Mouse (Mus musculus): ENCODE data around the gene Trib2. TPM values are rescaled to one million over a fixed set of nuclear protein-coding genes. Genes with fewer than 3 reads are reported as not detected.

Gene Trib2
- total RNA-seq, 2 experiments from 2014 or later = 50.1 to 52.9 TPM

DNA sequence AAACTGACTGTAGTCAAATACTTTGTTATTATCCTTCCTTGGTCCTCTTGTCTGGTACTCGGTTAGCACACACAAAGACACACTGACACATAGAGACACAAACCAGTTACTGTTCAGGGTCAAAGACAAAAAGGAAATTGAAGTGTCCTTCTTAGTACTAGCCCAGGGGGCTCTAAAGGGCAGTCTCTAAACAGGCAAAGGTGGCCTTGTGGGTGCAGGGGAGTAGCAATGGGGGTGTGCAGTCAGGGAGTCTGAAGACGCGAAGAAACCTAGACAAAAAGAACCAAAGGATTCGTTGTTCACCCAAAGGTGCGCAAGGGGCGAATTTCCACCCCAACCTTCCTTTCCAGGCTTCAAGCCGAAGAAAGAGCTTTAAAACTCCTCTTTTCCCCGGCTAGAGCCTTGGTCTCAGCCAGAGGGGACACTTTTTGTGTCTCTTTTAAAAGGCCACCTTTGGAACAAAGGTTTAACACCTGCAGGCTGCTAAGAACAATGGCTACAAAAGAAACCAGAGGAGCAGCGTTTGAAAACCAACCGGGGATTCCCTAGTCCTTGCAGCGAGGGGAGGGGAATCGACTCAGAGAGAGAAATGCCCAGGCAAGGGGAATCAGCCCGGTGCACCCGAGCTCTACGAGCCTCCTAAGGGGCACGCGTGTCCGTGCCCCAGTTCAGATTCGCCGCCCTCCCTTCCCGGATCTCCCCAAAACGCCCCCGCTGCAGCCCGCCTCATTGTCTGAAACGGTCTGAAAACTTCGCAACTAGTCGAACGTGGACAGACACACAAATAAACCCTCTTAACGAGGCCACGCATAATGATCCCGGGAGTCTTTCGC is 2.3 kb downstream of the Trib2 start:
- DNase-seq (ENCODE audit: low spot score in 2 of 2) = peak; percentile 51 to 66

DNA sequence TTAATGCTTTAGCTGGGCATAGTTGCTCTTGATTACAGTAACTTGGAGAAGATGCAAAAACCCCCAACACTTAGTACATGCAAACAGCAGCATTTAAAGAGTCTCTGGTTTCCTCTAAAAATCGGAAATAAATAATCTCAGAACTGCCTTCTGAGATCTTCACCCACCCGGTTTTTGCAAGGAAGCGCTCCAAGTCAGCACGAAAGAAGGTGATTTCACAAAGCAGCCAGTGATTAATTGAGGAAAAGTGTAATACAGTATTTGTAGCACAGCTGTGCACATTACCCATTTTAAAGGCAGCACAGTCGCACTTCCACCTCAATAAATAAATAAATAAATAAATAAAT is 2.9 kb downstream of the Trib2 start:
- DNase-seq (ENCODE audit: low spot score in 2 of 2) = no peak

DNA sequence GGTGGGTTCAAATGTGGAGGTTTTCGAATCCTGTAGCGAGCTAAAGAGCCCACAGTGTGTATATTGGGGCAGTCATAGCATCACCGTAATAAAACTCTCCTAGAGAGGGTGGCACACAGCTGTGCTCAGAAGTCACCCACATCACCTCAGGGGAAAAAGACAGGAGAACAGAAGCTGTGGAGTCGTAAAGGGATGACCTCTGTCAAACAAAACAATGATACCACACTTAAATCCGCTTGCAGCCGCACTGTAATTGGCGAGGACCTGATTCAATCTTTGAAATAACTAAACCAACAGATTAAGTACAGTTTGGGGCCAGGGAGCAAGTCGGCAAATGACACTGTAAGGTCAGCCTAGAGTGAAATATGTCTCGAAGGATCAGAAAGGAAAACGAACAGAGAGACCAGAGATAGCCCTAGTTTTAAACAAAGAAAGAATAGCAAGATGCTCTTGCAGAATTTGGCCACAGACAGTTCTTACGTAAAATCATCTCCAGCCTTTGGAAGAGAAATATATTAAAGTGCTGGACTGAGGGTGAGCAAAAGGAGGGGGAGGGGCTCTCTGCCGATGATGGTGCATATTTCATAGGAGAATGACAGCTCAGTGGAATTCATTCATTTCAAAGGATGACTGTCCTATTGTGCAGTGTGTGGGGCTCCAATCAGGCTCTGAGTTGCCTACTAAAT is 3.4 kb downstream of the Trib2 start:
- peak; percentile 23 to 54 for DNase-seq (ENCODE audit: low spot score in 2 of 2)

DNA sequence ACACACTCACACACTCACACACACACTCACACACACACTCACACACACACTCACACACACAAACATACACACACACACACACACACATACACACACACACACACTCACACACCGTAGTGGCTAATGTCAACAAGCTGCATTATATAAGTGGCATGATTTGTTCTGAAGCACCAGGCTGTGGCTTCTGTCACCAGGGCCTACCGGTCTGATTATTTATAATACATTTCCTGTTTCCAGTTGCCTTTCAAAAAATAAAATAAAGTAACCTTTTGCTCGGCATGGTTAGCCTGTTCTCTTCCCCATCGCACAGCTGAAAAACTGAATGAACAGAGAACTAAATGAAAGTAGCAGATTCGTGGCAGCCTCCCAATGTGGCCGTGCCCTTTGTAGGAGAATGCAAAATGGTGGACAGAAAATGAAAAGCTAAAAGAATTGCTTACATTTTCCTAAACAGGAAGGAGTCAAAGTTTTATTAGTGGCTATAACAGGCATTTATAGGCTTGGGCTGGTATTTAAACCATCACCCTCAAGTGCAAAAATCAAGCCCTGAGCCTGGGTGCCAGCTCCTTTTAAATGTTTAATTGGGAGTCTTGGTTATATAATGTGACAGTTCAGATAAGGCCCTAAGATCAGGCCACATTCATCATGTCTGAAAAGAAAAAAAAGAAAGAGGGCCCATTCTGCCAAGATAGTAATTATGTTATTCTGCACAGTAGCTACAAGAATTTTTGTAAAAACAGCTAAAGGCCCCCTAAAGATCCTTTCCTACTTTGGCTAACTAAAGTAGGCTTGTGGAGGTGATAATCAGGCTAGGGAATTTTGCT is 4.4 kb downstream of the Trib2 start:
- DNase-seq (ENCODE audit: low spot score in 2 of 2) = no peak

DNA sequence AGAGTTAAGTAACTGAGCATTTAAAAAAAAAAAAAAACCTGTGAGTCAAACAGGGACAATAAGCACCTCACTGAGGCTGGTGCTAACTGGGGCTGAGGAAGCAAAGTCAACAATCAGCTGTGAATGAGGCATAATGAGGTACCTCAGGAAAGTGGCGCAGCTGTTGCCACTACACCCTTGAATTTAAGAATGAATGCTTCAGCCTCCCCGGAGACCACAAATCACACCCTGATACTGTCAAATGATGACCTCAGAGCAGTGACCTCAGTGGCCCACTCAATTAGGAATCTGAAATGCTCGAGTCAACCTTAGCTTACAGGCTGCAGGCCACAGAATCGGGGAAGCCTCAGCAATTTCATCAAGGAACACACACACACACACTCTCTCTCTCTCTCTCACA is 5.0 kb downstream of the Trib2 start:
- no peak for DNase-seq (ENCODE audit: low spot score in 2 of 2)

DNA sequence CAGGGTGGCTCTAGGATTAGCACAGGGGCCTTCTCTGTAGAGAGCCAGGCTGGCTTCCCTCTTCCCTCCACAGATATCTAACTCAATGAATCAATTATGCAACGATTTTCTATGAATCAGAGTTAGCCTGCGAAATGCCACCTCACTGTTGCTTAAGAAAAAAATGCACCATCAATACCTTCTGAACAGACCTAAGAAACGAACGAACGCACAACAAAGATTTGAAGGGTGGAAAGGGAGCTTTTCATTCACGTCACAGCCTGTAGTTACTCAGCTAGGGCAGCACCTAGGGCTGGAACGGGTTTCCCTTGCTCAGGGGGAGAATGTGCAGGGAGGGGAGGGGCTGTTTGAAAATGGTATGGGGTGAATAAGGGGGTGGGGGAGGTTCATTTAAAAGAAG is 5.8 kb downstream of the Trib2 start:
- DNase-seq (ENCODE audit: low spot score in 2 of 2) = no peak

DNA sequence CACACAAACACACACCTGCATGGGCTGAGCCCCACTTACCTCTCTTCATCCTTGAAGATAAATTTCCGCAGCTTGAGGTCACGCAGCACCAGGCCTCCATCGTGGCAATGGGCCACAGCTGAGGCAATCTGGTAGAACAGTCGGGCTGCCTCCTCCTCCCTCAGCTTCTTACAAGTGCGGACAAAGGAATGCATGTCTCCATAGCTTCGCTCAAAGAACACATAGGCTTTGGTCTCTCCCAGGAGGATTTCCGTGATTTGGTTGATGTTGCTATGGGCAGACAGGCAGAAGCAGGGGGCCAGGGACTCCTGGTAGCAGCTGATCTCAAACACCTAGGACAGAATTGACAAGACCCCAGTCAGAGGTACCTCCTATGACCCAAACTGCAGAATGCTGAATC is 7.1 kb downstream of the Trib2 start:
- DNase-seq (ENCODE audit: low spot score in 2 of 2) = no peak

DNA sequence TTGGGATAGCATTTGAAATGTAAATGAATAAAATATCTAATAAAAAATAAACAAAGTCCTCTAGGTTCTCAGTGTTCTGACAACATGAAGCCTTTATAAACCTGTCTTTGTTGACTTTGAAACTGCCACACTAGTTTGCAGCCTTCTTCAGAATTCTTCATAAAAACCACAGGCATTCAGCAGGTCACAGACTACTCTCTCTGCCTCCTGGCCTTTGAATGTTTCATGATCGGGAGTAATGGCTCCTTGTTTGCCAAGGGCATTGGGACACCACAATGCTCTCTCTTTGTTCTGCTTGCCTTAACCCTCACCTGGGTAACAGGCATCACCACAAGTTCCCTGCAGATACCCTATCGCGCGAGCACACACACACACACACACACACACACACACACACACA is 7.5 kb downstream of the Trib2 start:
- no peak for DNase-seq (ENCODE audit: low spot score in 2 of 2)

DNA sequence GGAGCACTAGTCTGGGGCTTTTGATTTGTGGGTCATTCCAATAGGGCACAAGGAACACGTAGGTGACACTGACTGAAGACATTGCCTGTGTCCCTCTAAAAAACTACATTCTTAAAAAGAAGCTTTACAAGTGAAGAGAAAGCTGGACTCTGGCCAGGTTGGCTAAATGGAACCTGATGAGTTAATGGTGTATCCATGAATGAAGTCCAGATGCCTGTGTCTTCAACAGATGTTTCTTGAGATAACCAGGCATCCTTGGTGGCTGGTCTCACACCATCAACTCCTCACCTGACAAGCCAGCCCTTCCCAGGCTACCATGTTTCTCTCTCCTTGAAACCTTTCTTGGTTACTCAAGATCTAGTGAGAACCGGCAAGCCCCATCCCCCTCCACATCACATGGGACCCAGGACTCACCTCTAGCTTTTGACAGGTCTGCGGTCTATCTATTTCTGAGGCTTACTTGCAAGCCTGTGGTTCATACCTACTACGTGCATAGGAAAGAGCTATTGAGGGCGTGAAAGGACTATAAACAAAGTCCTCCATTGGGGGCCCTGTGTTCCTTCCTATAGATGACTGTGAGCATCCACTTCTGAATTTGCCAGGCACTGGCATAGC is 8.4 kb downstream of the Trib2 start:
- DNase-seq (ENCODE audit: low spot score in 2 of 2) = no peak

DNA sequence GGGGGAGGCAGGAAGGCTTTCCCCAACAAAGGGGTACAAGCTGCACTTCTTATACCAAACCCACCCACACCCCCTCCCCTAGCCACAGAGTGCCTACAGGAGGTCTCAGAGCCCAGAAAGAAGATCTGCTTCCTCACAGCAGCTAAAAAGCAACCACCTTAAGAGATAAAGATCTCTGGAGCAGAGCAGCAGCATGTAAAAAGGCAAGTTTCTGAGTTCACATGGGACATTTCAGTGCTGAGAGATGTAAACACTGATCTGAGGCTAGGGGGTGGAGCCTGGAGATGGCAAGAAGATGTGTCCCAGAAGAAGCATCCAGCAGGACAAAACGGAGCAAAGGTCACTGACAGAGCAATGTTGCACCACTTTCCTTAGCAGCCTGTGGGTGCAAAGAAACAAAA is 11.8 kb downstream of the Trib2 start:
- DNase-seq (ENCODE audit: low spot score in 2 of 2) = no peak

DNA sequence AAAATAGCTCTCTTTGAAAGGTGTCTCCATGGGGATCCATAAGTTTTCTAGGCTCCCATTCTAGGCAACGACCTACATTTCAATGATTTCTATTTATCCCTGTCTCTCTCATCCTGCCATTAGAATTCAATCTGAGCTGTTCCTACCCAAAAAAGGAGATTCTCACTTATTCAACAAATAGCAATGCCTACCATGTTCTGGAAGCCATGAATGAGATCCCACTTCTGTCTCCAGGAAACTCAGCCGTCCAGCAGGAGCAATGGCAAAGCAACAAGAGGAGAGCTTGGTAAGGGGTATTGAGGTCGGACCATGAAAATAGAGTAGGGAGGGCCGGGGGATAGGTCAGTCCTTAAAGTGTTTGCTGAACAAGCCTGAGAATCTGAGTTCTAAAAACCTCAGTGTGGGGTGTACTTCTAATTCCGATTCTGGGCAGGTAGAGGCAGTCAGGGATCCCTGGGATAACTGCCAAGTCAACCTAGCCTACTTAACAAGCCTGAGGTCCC is 12.7 kb downstream of the Trib2 start:
- DNase-seq (ENCODE audit: low spot score in 2 of 2) = no peak

DNA sequence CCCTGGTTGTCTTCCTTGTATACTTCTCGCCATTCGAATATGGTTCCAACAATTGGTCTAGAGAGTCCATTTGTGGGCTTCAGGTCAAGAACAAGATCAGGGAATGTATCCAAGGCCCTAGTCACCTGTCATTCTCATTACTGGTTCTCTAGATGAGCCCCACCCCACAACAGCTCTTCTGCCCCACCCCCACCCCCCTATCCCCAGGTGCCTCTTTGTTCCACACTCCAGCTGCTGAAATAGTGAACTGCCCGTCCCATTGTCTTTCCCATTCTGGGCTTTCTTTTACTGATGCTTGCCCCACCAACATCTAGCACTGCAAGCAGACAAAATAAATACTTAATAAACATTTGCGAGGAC is 15.2 kb downstream of the Trib2 start:
- no peak for DNase-seq (ENCODE audit: low spot score in 2 of 2)

DNA sequence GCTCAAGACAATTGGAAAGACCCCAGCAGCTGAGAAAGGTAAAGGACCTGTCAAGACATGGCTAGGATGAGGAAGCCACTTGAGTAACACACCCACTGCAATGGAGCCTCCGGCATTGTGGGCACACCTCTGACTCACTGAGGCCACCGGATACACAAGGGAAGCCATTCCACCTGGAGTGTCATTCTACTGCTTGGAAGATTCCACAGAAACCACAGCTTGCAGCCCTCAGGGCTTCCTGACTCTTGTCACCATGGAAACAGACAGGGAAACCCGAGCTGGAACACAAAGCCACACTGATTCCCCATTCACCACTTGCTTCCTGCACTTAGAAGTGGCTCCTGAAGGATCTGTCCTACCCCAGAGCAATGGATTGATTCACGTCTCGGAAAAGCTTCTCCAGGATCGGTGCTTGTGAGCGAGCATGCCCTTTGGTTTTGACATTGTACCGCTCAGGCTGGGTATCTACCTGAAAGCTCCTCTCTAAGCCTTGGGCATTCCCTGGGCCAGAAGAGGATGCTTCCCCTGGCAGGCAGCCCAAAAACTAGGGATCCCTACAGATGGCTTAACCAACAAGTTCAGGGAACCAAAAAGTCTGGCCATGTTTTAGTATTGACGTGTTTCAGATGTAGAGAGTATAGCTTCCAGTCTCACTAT is 15.7 kb downstream of the Trib2 start:
- peak in 1 of 2 experiments; percentile 36 for DNase-seq (ENCODE audit: low spot score in 2 of 2)

DNA sequence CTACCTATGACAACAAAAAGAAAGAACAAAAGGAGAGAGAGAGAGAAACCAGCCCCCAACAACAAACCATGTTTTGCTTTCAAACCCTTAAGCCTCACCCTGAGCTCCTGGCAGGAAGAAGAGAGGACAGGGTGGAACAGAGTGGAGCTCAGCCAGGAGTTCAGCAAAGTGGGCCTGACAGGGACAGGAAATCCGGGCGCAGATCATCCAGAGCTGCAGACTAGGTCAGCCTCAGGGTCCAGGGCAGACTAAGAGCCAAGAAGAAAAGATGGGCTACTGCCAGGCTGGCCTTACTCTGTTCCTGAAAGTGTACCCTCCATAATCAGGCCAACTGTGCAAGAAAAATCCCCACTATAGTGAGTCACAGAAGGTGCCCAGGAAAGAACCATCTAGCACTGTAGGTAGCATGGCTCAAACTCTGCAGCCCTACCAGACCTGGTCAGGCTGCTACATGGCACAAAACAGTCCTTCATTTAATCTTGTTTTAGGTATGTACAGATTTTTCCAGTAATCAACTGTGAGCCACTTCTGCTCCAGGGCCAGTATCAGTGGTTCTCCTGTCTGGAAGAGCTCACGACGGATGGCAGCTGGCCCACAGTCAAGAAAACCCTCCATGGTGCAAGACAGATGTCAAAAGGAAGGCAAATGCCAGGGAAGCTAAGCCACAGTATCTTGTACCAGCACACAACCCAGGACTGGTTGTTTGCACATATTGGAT is 16.4 kb downstream of the Trib2 start:
- DNase-seq (ENCODE audit: low spot score in 2 of 2) = no peak

DNA sequence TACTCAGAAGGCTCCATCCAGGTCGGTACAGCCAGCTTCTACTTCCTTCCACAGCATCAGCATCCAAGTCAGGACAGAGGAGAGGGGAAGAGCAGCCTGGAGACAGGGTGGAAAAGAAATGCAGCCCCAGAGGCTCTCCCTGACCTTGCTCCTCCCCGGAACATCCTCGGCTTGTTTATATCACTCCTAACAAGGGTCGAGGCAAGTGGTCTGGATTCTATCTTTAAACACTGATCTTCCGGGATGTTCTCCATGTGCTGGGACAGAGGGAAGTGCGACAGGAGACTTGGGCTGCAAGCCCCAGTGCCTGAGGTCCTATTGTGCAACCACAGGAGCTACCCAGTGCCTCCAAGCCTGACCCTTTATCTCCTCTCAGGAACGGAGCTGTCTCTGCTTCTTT is 18.7 kb downstream of the Trib2 start:
- no peak for DNase-seq (ENCODE audit: low spot score in 2 of 2)

DNA sequence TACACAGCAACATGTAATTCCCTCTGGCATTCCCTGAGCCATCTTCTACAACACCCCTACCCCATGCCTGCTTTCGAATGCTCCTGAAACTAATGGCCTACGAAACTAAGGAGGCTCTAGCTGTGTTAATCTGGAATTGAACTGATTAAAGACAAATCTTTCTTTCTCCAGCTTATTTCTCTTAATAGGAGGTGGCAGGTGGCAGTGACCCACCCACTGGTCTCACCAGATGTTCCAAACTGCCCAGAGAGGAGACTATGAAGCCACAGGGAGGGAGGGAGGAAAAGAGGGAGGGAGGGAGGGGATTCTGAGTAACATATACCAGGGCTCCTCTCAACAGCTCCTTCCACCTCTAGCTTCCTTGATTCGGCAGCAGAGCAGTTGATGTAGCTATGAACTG is 20.8 kb downstream of the Trib2 start:
- DNase-seq (ENCODE audit: low spot score in 2 of 2) = no peak

DNA sequence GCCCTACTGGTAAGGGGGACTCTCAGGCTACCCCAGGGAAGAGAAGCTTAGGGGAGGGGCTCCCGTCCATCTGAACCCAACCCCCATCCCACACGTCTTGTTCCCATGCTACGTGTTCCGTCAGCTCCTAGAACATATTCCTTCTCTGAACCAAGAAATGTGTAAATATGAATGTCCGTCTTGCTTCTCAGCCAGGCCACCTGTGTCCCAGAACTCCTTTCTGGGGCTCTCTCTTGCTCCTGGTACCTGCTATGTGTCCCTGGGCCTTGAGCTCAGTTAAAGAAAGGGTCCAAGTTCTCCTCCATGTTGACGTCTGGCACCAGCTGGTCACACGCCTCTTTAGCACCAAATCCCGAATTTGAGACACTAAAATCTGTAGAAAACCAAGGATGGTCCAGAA is 23.4 kb downstream of the Trib2 start:
- DNase-seq (ENCODE audit: low spot score in 2 of 2) = no peak

DNA sequence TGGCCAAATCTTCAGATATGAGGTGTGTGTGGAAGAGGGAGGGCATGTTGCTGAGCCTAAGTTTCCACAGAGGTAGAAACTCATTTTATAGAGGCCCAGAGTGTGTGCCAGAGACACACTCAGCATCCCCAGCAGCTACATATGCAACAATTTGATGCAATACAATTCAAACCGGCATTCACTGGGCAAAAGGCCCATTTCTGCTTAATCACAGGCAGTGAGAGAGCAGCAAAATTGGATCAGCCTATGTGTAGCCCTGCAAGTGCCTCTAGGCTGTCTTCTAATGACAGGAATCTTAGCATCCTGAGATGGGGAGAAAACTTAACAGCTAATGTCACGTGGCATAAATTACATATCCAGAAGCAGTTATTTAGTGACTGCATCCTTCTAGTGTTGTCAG is 26.5 kb downstream of the Trib2 start:
- no peak for DNase-seq (ENCODE audit: low spot score in 2 of 2)

DNA sequence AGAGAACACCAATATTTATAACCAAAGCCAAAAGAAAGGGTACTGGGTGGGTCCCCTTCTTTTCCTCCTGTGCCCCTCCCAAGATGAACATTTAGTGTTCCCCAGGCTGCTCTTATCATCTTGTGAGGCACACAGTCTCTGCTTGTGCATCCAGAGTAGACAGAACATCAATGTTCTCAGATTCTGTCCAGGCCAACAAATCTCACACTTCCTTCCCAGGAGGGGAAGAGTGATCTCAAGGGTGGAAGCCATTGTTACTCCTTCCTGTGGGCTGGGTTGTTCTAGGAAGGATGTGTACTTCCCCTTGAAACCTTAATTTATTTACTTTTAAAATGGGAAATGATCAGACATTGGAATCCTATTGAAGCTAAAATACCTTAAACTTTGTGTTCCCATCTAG is 39.7 kb downstream of the Trib2 start:
- no peak for DNase-seq (ENCODE audit: low spot score in 2 of 2)

DNA sequence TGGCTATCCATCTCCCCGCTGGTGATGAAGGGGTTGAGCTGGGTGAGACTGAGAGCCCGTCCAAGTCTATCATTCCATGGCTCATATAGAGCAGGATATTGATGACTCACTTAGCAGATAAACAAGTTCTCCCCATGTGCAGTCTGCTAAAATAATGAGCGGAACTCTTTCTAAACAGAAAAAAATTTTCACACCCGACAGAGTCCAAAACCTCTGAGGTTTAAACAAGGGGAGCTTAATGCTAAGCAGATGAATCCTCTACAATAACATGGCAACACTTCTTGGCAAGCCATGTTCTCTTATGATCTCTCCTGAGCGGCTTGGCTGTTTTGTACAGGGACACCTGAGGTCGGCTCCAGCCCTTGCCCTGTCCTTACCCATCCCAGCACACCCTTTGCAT is 45.0 kb downstream of the Trib2 start:
- no peak for DNase-seq (ENCODE audit: low spot score in 2 of 2)
